Mouse (Mus musculus) thymus, postnatal 14 days (tissue): ENCODE data around the gene Med25.
A peak's percentile ranks its signal among the peaks of the same experiment; 100 is the strongest.
"Not testable (repeated sequence)": the region's sequence is repeated elsewhere in the genome, so short reads cannot be mapped to it uniquely, and the experiment has no call there.

Experiments used
- DNase-seq: peaks from one replicate; pipeline ENCODE4 v3.0.0; 2021

Med25 gene

DNA sequence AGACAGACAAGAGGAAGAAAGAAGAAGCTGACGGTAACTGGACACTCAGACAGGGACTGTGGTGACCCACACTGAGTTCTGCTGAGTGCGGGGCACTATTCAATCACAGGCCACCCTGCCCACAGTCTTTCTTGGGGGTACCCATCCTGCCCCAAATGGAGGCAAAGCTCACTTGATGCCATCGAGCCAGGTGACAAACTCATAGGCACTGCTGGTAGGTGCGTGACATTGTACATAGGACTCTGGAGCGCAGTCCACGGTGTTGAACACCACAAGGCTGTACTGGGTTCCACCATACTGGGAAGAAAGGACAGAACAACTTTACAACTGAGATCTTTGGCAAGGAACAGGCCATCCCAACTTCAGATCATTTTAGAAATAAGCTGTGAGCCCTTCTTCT lies 901 bp downstream of the Med25 start:
- no peak for DNase-seq

DNA sequence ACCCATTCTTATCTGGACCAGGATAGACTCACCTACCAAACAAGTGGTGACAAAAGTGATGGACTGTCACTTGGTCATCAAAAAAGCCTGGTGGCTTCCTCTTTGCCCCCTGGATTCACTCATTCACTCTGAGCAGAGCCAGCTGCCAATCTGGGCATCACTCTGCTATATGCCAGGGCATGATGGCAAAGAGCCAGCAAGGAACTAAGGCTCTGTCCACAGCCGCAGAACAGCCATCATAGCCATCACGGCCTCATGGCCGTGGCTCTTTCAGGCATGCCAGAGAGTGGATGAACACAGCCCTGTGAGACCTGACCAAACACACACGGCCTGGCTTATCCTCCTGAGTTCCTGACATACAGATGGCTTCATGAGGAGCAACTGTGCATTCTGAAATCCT lies 1.8 kb downstream of the Med25 start:
- no peak for DNase-seq

- DNase-seq, result no peak
Observed at GRCm38 (mm10) chr7:44890180-44890579, 2.3 kb downstream of the Med25 start.

GRCm38 (mm10) chr7:44888256-44889105 lies 4.0 kb downstream of the Med25 start:
- DNase-seq, result no peak

GRCm38 (mm10) chr7:44886964-44887363 lies 5.5 kb downstream of the Med25 start:
- DNase-seq, result no peak

DNA sequence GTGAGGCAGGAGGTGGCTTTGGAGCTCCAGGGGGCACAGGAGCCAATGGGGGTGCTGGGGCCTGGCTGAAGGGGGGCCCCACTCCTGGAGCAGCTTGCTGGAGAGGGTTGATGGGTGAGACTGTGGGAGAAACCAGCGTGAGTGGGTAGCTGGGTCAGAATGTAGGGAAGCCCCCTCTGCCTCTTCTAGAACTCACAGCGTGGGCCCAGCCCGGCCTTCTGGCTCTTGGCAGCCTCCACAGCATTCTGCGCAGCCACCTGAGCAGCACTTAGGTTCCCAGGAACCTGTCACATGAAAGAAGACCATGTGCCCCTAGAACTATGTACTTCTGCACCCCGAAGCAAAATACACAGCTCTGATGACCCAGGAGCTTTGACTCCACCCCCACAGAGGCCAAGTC lies 7.9 kb downstream of the Med25 start:
- no peak for DNase-seq

GRCm38 (mm10) chr7:44883036-44883435 lies 9.5 kb downstream of the Med25 start:
- no peak for DNase-seq

GRCm38 (mm10) chr7:44877833-44878232 lies 14.7 kb downstream of the Med25 start:
- no peak for DNase-seq

GRCm38 (mm10) chr7:44871774-44872173 lies 20.7 kb downstream of the Med25 start:
- DNase-seq, result not testable (repeated sequence)

DNA sequence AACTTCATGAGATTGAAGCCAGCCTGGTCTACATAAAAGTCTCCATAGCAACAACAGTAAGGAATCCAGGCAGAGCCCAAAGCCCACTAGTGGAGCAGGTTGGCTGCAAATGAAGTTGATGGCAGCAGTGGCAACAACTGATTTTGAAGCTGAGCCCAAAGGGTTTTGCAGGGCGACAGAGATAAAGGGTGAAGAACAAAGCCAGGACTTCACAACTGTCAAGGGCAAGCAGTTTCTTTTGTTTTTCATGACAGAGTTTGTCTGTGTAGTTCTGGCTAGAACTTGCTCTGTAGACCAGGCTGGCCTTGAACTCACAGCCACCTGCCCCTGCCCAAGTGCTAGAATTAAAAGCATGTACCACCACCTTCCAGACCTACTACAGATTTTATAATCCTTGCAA lies 21.3 kb downstream of the Med25 start:
- no peak for DNase-seq

GRCm38 (mm10) chr7:44870614-44871013 lies 21.9 kb downstream of the Med25 start:
- DNase-seq, result no peak

DNA sequence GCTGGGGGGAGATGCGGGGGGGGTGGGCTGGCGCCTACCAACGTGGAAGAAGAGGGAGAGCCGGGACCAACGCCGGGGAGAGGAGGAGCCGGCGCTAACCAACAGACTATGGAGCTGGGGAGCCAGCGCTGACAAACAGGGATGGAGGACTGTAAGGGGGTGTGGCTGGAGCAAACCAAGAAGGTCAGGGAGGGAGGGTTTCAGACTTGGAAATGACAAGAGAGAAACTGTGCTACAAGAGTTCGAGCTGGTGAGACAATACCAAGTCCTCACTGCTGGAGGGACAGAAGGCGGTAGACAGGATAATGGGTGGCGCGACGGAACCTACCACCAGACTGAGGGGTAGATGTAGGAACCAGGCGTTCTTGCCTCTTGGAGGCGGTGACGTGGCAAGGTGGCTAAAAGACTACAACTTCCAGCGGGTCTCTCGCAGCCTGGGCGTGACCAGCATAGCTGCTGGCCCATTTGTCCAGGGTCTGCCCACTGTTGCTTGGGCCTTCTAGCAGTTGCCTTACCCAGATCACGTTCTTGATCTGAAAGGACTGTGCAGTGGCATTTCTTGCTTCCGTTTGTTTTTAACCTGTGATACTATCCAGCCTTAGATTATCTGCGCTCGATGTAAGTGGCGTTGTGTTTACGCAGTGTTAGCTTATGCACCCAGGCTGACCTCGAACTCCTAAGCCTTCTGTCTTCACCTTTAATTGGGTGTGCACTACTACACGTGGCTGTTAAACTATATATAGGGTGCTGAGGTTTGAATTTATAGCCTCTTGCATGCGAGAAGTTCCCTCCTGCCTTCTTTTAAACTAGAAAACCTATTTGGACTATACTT lies 22.6 kb downstream of the Med25 start, which contains the start of gene Ptov1:
TSS of gene Ptov1 (minus strand) at position 92 of the 832 bp plus-strand sequence.
- DNase-seq, result peak; percentile 87

- DNase-seq, result peak; percentile 71
Observed at GRCm38 (mm10) chr7:44868919-44869696, 23.4 kb downstream of the Med25 start.

- DNase-seq, result no peak
Observed at GRCm38 (mm10) chr7:44868465-44868864, 24.0 kb downstream of the Med25 start.

GRCm38 (mm10) chr7:44867802-44868201 lies 24.7 kb downstream of the Med25 start:
- no peak for DNase-seq

DNA sequence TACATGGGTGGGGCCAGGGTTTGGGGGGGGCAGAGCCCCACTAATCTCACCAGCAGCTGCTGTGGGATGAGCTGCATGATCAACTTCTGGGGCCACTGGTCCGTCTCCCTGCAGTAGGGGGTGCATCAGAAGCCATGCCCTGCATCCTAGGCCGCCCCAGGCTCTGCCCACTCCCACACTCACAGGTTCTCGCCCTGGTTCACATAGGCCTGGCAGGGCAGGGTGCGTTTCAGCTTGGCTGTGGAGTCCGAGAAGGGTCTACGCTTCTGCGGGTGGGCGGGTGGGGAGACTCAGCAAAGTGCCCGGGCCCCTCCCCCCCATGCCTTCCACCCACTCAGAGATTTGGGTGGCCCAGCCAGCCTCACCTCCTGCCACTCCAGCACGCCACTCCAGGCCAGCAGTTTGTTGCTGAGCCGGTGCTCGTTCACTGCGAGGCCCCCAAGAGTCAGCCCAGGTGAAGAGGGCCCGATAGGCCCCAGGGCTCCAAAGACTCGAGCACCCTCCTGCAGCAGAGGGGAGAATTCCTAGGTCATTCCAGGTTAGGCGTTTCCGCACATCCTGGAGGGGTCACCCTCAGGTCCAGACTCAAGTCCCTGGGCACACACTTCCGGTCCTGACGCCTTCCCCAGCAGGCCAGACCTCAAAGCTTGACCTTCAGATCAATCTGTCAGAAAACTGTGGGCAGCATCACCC lies 25.4 kb downstream of the Med25 start:
- DNase-seq, result no peak

DNA sequence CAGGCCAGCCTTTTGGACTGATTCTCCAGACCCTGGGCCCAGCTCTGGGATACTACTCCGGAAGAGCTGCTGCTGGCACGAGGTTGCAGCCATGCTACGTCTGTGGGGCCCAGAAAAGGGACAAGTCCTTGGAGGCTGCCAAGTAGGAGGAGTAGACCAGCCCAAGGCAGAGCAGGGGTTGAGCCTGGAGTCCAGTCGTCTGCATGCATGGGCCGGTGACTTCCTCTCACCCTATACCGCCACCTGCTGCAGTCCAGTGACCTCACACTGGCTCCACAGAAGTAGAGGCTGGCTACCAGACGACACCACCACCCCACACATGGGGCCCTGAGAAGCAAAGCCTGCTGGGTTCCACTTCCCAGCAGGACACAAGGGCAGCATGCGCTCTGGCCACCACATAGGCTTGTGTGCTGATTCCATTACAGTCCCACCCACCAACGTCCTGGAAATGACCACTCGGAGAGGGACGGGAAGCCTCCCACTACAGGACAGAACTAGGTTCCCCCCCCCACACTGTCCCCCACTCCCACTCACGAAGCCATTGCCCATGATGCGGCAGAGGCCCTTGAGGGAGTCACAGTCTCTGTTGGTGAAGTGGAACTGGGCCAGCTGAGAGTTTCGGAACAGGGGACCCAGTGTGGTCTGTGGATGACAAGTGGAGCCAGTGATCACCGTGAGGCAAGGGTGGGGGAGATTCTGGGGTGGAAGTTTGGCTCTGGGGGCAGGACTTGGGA lies 26.1 kb downstream of the Med25 start:
- DNase-seq, result no peak

GRCm38 (mm10) chr7:44864595-44865542 lies 27.6 kb downstream of the Med25 start:
- DNase-seq, result no peak

GRCm38 (mm10) chr7:44863982-44864494 lies 28.5 kb downstream of the Med25 start:
- no peak for DNase-seq

DNA sequence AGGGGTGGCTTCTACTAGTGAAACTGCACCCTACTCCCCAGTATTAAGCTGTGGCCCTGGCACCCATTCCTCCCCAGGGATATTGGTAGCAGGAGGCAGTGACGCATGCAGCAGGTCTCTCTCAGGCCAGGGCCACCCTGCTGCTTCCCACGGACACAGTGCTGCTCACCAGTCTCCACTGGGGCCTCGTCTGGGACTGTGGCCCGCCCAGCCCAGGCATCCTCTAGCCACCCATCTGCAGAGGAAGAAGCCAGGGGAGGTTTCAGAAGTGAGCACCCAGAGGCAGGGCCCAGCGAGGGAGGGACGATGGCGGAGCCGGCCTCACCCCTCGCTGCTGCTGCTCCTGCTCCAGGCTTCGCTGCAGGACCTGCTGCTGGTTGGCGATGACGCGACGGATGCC lies 29.3 kb downstream of the Med25 start:
- no peak for DNase-seq
